Mouse (Mus musculus): Measurements from ENCODE around the gene Olfr799. TPM values are rescaled to one million over a fixed set of nuclear protein-coding genes. Genes with fewer than 3 reads are reported as not detected.

The Olfr799 gene
- not detected in 2 replicates for polyA plus RNA-seq (2012; rRNA removed)

GRCm38 (mm10) chr10:129637184-129637583, at the start of gene Olfr799:
Gene Olfr799, plus strand, starts transcription at chr10:129637484.
- 12% methylated on average over 1 of the region's 1 CpGs for WGBS
- no peak for DNase-seq
- H3K4me1 ChIP-seq (ENCODE audit: control insufficient read depth, insufficient read depth, low read length), result no peaks in the 10 kb centered on the region
- TF ChIP-seq POLR2A (IDR thresholded peaks at IDR 0.05; ENCODE audit: borderline replicate concordance, extremely low read depth, low read depth, low read length) (no peak), CTCF (IDR thresholded peaks at IDR 0.05; ENCODE audit: insufficient read depth, low read length) (no peak)
- H3K4me3 ChIP-seq (replicated peaks; ENCODE audit: extremely low read depth, low read depth, low read length), result no peak within 1 kb of the TSS

- no peaks in the 10 kb centered on the region for H3K4me1 ChIP-seq (ENCODE audit: control insufficient read depth, insufficient read depth, low read length)
- TF ChIP-seq POLR2A (IDR thresholded peaks at IDR 0.05; ENCODE audit: borderline replicate concordance, extremely low read depth, low read depth, low read length), result no peak
- no peak for TF ChIP-seq CTCF (IDR thresholded peaks at IDR 0.05; ENCODE audit: insufficient read depth, low read length)
- no peak within 1 kb of the TSS for H3K4me3 ChIP-seq (replicated peaks; ENCODE audit: extremely low read depth, low read depth, low read length)
- WGBS, result 91% methylated on average over 1 of the region's 1 CpGs
- no peak for DNase-seq
These were observed 24.8 kb upstream of the Olfr799 start, which contains the start of gene Olfr796 for GRCm38 (mm10) chr10:129612470-129612869. Gene Olfr796, minus strand, starts transcription at chr10:129612570.

- TF ChIP-seq CTCF (IDR thresholded peaks at IDR 0.05; ENCODE audit: insufficient read depth, low read length), result no peak
- no peak for TF ChIP-seq POLR2A (IDR thresholded peaks at IDR 0.05; ENCODE audit: borderline replicate concordance, extremely low read depth, low read depth, low read length)
- 19% methylated on average over 1 of the region's 1 CpGs for WGBS
- no peak for DNase-seq
- Histone ChIP-seq H3K4me3 (replicated peaks; ENCODE audit: extremely low read depth, low read depth, low read length) (no peak overlapping the region), H3K4me1 (ENCODE audit: control insufficient read depth, insufficient read depth, low read length) (no peaks in the 10 kb centered on the region)
These were observed 15.6 kb upstream of the Olfr799 start for GRCm38 (mm10) chr10:129621724-129622123.

GRCm38 (mm10) chr10:129623251-129623650, 14.0 kb upstream of the Olfr799 start:
- TF ChIP-seq POLR2A (IDR thresholded peaks at IDR 0.05; ENCODE audit: borderline replicate concordance, extremely low read depth, low read depth, low read length) (no peak), CTCF (IDR thresholded peaks at IDR 0.05; ENCODE audit: insufficient read depth, low read length) (no peak)
- Histone ChIP-seq H3K4me3 (replicated peaks; ENCODE audit: extremely low read depth, low read depth, low read length) (no peak overlapping the region), H3K4me1 (ENCODE audit: control insufficient read depth, insufficient read depth, low read length) (no peaks in the 10 kb centered on the region)
- DNase-seq, result no peak

GRCm38 (mm10) chr10:129627834-129628233, 9.4 kb upstream of the Olfr799 start, which contains the start of gene Olfr798:
Gene Olfr798, minus strand, starts transcription at chr10:129627934.
- DNase-seq, result no peak
- no peak within 1 kb of the TSS for H3K4me3 ChIP-seq (replicated peaks; ENCODE audit: extremely low read depth, low read depth, low read length)
- no peak for TF ChIP-seq CTCF (IDR thresholded peaks at IDR 0.05; ENCODE audit: insufficient read depth, low read length)
- TF ChIP-seq POLR2A (IDR thresholded peaks at IDR 0.05; ENCODE audit: borderline replicate concordance, extremely low read depth, low read depth, low read length), result no peak
- 70% methylated on average over 1 of the region's 1 CpGs for WGBS
- H3K4me1 ChIP-seq (ENCODE audit: control insufficient read depth, insufficient read depth, low read length), result no peaks in the 10 kb centered on the region

GRCm38 (mm10) chr10:129651763-129652162, 14.5 kb downstream of the Olfr799 start:
- no peak for DNase-seq
- H3K4me1 ChIP-seq (ENCODE audit: control insufficient read depth, insufficient read depth, low read length), result no peaks in the 10 kb centered on the region
- TF ChIP-seq POLR2A (IDR thresholded peaks at IDR 0.05; ENCODE audit: borderline replicate concordance, extremely low read depth, low read depth, low read length) (no peak), CTCF (IDR thresholded peaks at IDR 0.05; ENCODE audit: insufficient read depth, low read length) (no peak)
- WGBS, result 87% methylated on average over 1 of the region's 1 CpGs
- no peak overlapping the region for H3K4me3 ChIP-seq (replicated peaks; ENCODE audit: extremely low read depth, low read depth, low read length)

GRCm38 (mm10) chr10:129657394-129657793, 20.1 kb downstream of the Olfr799 start, which contains the start of gene Olfr800:
Gene Olfr800, plus strand, starts transcription at chr10:129657694.
- TF ChIP-seq CTCF (IDR thresholded peaks at IDR 0.05; ENCODE audit: insufficient read depth, low read length), result no peak
- TF ChIP-seq POLR2A (IDR thresholded peaks at IDR 0.05; ENCODE audit: borderline replicate concordance, extremely low read depth, low read depth, low read length), result no peak
- no peaks in the 10 kb centered on the region for H3K4me1 ChIP-seq (ENCODE audit: control insufficient read depth, insufficient read depth, low read length)
- no peak within 1 kb of the TSS for H3K4me3 ChIP-seq (replicated peaks; ENCODE audit: extremely low read depth, low read depth, low read length)
- no peak for DNase-seq

- Histone ChIP-seq H3K4me1 (ENCODE audit: control insufficient read depth, insufficient read depth, low read length) (no peaks in the 10 kb centered on the region), H3K4me3 (replicated peaks; ENCODE audit: extremely low read depth, low read depth, low read length) (no peak within 1 kb of the TSS)
- no peak for TF ChIP-seq POLR2A (IDR thresholded peaks at IDR 0.05; ENCODE audit: borderline replicate concordance, extremely low read depth, low read depth, low read length)
- no peak for TF ChIP-seq CTCF (IDR thresholded peaks at IDR 0.05; ENCODE audit: insufficient read depth, low read length)
- WGBS, result 59% methylated on average over 1 of the region's 1 CpGs
- no peak for DNase-seq
These were observed 36.5 kb downstream of the Olfr799 start, which contains the start of gene Olfr801 for GRCm38 (mm10) chr10:129673765-129674164. Gene Olfr801, minus strand, starts transcription at chr10:129673865.

- WGBS, result 41% methylated on average over 1 of the region's 1 CpGs
- TF ChIP-seq POLR2A (IDR thresholded peaks at IDR 0.05; ENCODE audit: borderline replicate concordance, extremely low read depth, low read depth, low read length) (no peak), CTCF (IDR thresholded peaks at IDR 0.05; ENCODE audit: insufficient read depth, low read length) (no peak)
- no peak within 1 kb of the TSS for H3K4me3 ChIP-seq (replicated peaks; ENCODE audit: extremely low read depth, low read depth, low read length)
- DNase-seq, result no peak
- H3K4me1 ChIP-seq (ENCODE audit: control insufficient read depth, insufficient read depth, low read length), result no peaks in the 10 kb centered on the region
These were observed 50.8 kb downstream of the Olfr799 start, which contains the start of gene Olfr802 for GRCm38 (mm10) chr10:129688069-129688468. Gene Olfr802, minus strand, starts transcription at chr10:129688169.

GRCm38 (mm10) chr10:129694186-129694585, 56.9 kb downstream of the Olfr799 start, which contains the start of gene Olfr803:
Gene Olfr803, minus strand, starts transcription at chr10:129694286.
- no peak for TF ChIP-seq CTCF (IDR thresholded peaks at IDR 0.05; ENCODE audit: insufficient read depth, low read length)
- TF ChIP-seq POLR2A (IDR thresholded peaks at IDR 0.05; ENCODE audit: borderline replicate concordance, extremely low read depth, low read depth, low read length), result no peak
- WGBS, result 61% methylated on average over 2 of the region's 2 CpGs
- Histone ChIP-seq H3K4me3 (replicated peaks; ENCODE audit: extremely low read depth, low read depth, low read length) (no peak within 1 kb of the TSS), H3K4me1 (ENCODE audit: control insufficient read depth, insufficient read depth, low read length) (no peaks in the 10 kb centered on the region)
- DNase-seq, result no peak

Other genes starting within 250 kb of the Olfr799 start
- gene Olfr785, start 232.1 kb upstream of the Olfr799 start, polyA plus RNA-seq (2012; rRNA removed), result not detected in 2 replicates
- not detected in 2 replicates for gene Olfr786, start 210.2 kb upstream of the Olfr799 start, polyA plus RNA-seq (2012; rRNA removed)
- not detected in 2 replicates for gene Olfr787, start 175.6 kb upstream of the Olfr799 start, polyA plus RNA-seq (2012; rRNA removed)
- gene Olfr788, start 166.5 kb upstream of the Olfr799 start, polyA plus RNA-seq (2012; rRNA removed), result not detected in 2 replicates
- not detected in 2 replicates for gene Olfr789, start 152.7 kb upstream of the Olfr799 start, polyA plus RNA-seq (2012; rRNA removed)
- not detected in 2 replicates for gene Olfr790, start 139.0 kb upstream of the Olfr799 start, polyA plus RNA-seq (2012; rRNA removed)
- gene Olfr791, start 115.7 kb upstream of the Olfr799 start, polyA plus RNA-seq (2012; rRNA removed), result not detected in 2 replicates
- gene Olfr792, start 98.3 kb upstream of the Olfr799 start, polyA plus RNA-seq (2012; rRNA removed), result not detected in 2 replicates
- gene Olfr794, start 69.8 kb upstream of the Olfr799 start, polyA plus RNA-seq (2012; rRNA removed), result not detected in 2 replicates
- gene Olfr796, start 24.9 kb upstream of the Olfr799 start, polyA plus RNA-seq (2012; rRNA removed), result not detected in 2 replicates
- gene Olfr798, start 9.6 kb upstream of the Olfr799 start, polyA plus RNA-seq (2012; rRNA removed), result not detected in 2 replicates
- not detected in 2 replicates for gene Olfr800, start 20.2 kb downstream of the Olfr799 start, polyA plus RNA-seq (2012; rRNA removed)
- not detected in 2 replicates for gene Olfr801, start 36.4 kb downstream of the Olfr799 start, polyA plus RNA-seq (2012; rRNA removed)
- gene Olfr802, start 50.7 kb downstream of the Olfr799 start, polyA plus RNA-seq (2012; rRNA removed), result not detected in 2 replicates
- gene Olfr803, start 56.8 kb downstream of the Olfr799 start, polyA plus RNA-seq (2012; rRNA removed), result not detected in 2 replicates
- not detected in 2 replicates for gene Olfr804, start 65.7 kb downstream of the Olfr799 start, polyA plus RNA-seq (2012; rRNA removed)
- not detected in 2 replicates for gene Olfr805, start 91.9 kb downstream of the Olfr799 start, polyA plus RNA-seq (2012; rRNA removed)
- not detected in 2 replicates for gene Olfr806, start 104.4 kb downstream of the Olfr799 start, polyA plus RNA-seq (2012; rRNA removed)
- not detected in 2 replicates for gene Olfr807, start 120.3 kb downstream of the Olfr799 start, polyA plus RNA-seq (2012; rRNA removed)
- gene Olfr808, start 128.0 kb downstream of the Olfr799 start, polyA plus RNA-seq (2012; rRNA removed), result not detected in 2 replicates
- not detected in 2 replicates for gene Olfr809, start 137.2 kb downstream of the Olfr799 start, polyA plus RNA-seq (2012; rRNA removed)
- not detected in 2 replicates for gene Olfr810, start 157.4 kb downstream of the Olfr799 start, polyA plus RNA-seq (2012; rRNA removed)
- gene Olfr811, start 166.9 kb downstream of the Olfr799 start, polyA plus RNA-seq (2012; rRNA removed), result not detected in 2 replicates
- not detected in 2 replicates for gene Olfr812, start 208.6 kb downstream of the Olfr799 start, polyA plus RNA-seq (2012; rRNA removed)
- gene Olfr813, start 217.9 kb downstream of the Olfr799 start, polyA plus RNA-seq (2012; rRNA removed), result not detected in 2 replicates
- not detected in 2 replicates for gene Olfr814, start 242.4 kb downstream of the Olfr799 start, polyA plus RNA-seq (2012; rRNA removed)